Mouse (Mus musculus): ENCODE measurements around the gene I0C0044D17Rik. TPM values are rescaled to one million over a fixed set of nuclear protein-coding genes. Genes with fewer than 3 reads are reported as not detected.

I0C0044D17Rik gene
- polyA plus RNA-seq, 1 experiment from 2014 or later, result not detected

DNA sequence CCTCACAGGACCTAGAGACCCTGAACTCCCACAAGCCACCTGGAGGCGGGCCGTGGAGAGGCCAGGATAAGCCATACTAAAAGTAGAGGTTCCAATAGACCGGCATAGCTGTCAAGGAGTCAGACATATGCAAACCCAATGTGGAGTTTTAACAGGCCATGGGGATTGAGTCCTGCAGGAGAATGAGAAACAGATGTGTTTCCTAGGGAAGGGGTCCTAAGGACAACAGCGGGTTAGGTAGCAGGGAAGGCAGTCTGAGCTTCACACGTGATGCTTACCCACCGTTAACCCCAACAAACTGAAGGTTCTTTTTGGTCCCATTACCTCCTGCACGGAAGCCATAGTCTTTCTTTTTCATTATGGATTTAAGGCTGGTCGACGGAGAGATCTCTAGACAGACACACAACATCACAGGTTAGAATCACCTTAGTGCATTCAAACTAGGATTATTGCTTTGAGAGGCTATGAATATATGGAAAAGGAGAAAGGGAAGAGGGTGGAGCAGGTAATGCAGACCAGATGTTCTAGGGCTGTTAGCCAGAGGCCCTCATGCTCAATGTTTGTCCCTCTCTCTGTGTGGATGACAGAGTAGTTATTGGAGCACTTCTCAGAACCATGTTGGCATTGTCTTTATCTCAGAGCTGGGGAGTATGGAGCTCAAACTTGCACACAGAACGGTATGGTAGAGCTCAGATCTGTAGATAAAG is 46.8 kb downstream of the I0C0044D17Rik start:
- Histone ChIP-seq H3K4me3 (ENCODE audit: low read depth, low read length) (no peak overlapping the region), H3K4me1 (ENCODE audit: insufficient read depth, low read depth, low read length) (no peaks in the 10 kb centered on the region), H3K9me3 (ENCODE audit: low read length) (no peaks in the 10 kb centered on the region), H3K27ac (ENCODE audit: low read length) (no peak overlapping the region), H3K36me3 (ENCODE audit: insufficient read depth, low read length) (no peaks in the 10 kb centered on the region), H3K27me3 (replicated peaks; ENCODE audit: insufficient read depth, low read length) (no peaks in the 10 kb centered on the region), H3K4me2 (replicated peaks; ENCODE audit: low read depth, low read length) (no peak overlapping the region), H3K9ac (replicated peaks; ENCODE audit: low read depth) (no peak overlapping the region)
- WGBS, result 93% methylated on average over 10 of the region's 10 CpGs
- no peak for ATAC-seq
- TF ChIP-seq CTCF (IDR thresholded peaks at IDR 0.05) (no peak), EP300 (IDR thresholded peaks at IDR 0.05) (no peak)
- DNase-seq (ENCODE audit: low spot score), result no peak

DNA sequence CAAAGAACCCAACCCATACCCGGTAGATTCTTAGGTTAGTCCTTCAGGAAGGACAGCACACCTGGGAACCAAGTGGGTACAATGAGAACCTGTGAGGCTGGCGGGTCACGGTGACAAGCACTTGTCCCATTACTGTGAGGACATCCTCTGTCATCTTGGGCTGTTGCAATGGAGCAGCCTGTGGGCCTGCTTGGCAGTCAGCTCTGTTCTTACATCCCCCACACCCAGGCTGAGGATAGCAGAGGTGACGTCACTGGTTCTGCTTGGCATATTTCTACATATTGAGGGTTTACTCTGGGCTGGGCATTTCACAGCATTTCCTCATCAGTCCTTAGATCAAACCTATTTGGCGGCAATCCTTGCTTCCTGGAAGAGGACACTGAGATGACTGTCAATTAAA is 49.9 kb downstream of the I0C0044D17Rik start:
- no peak overlapping the region for H3K27ac ChIP-seq (ENCODE audit: low read length)
- H3K9me3 ChIP-seq (ENCODE audit: low read length), result no peaks in the 10 kb centered on the region
- no peaks in the 10 kb centered on the region; the same call in 1 of the 2 replicates for H3K36me3 ChIP-seq (ENCODE audit: insufficient read depth, low read length)
- TF ChIP-seq CTCF (IDR thresholded peaks at IDR 0.05) (no peak), EP300 (IDR thresholded peaks at IDR 0.05) (no peak)
- no peak overlapping the region for H3K9ac ChIP-seq (replicated peaks; ENCODE audit: low read depth)
- H3K27me3 ChIP-seq (replicated peaks; ENCODE audit: insufficient read depth, low read length), result no peaks in the 10 kb centered on the region
- 86% methylated on average over 5 of the region's 5 CpGs for WGBS
- no peaks in the 10 kb centered on the region for H3K4me1 ChIP-seq (ENCODE audit: insufficient read depth, low read depth, low read length)
- H3K4me2 ChIP-seq (replicated peaks; ENCODE audit: low read depth, low read length), result no peak overlapping the region
- DNase-seq (ENCODE audit: low spot score) (peak; percentile 17), ATAC-seq (no peak)
- H3K4me3 ChIP-seq (ENCODE audit: low read depth, low read length), result no peak overlapping the region

Other genes starting within 250 kb of the I0C0044D17Rik start
- not detected in 2 replicates for gene L1td1, start 97.1 kb downstream of the I0C0044D17Rik start, polyA plus RNA-seq (2015; fragmentation: Nextera tagmentation; extraction: Ambion mirVana)
- gene Kank4, start 6.3 kb downstream of the I0C0044D17Rik start, polyA plus RNA-seq (2015; fragmentation: Nextera tagmentation; extraction: Ambion mirVana), result 0.98 and 1.3 TPM in 2 replicates
- 37.7 and 39.9 TPM in 2 replicates for gene Usp1, start 100.0 kb upstream of the I0C0044D17Rik start, polyA plus RNA-seq (2015; fragmentation: Nextera tagmentation; extraction: Ambion mirVana)
- 0.61 and 0.75 TPM in 2 replicates for gene Angptl3, start 207.1 kb upstream of the I0C0044D17Rik start, polyA plus RNA-seq (2015; fragmentation: Nextera tagmentation; extraction: Ambion mirVana)